Mouse (Mus musculus): Measurements from ENCODE around the gene Mst1. TPM values are rescaled to one million over a fixed set of nuclear protein-coding genes. Genes with fewer than 3 reads are reported as not detected.

Gene Mst1
- polyA plus RNA-seq, 1 experiment from 2014 or later = 0.25 TPM

- H3K27ac ChIP-seq = no peak overlapping the region
- no peak overlapping the region for H3K4me2 ChIP-seq
- 0 out of 2 replicates have a peak, but pooled peaks cover 8% of the 10 kb centered on the region for H3K27me3 ChIP-seq
- ATAC-seq (ENCODE audit: borderline replicate concordance, extremely low read depth, low FRiP score, low TSS enrichment) = no peak
- H3K4me3 ChIP-seq = no peak overlapping the region
- H3K36me3 ChIP-seq = no peaks in the 10 kb centered on the region
- peaks cover 20% of the 10 kb centered on the region for H3K4me1 ChIP-seq
- H3K9me3 ChIP-seq = no peaks in the 10 kb centered on the region
- 88% methylated on average over 16 of the region's 16 CpGs for WGBS
- H3K9ac ChIP-seq = no peak overlapping the region
Observed at GRCm38 (mm10) chr9:108107867-108108266, 27.6 kb downstream of the Mst1 start.

GRCm38 (mm10) chr9:108110160-108110559 lies 29.9 kb downstream of the Mst1 start:
- Histone ChIP-seq H3K9ac (no peak overlapping the region), H3K27ac (no peak overlapping the region), H3K36me3 (no peaks in the 10 kb centered on the region), H3K4me3 (no peak overlapping the region; the same call in 1 of the 2 replicates), H3K27me3 (peaks cover 15% of the 10 kb centered on the region), H3K4me1 (peaks cover 14% of the 10 kb centered on the region), H3K4me2 (peak overlapping the region; percentile 74), H3K9me3 (no peaks in the 10 kb centered on the region)
- 74% methylated on average over 16 of the region's 16 CpGs for WGBS
- no peak for ATAC-seq (ENCODE audit: borderline replicate concordance, extremely low read depth, low FRiP score, low TSS enrichment)

- Histone ChIP-seq H3K27me3 (peaks cover 25% of the 10 kb centered on the region), H3K9me3 (no peaks in the 10 kb centered on the region), H3K4me1 (peaks cover 12% of the 10 kb centered on the region), H3K27ac (no peak overlapping the region; the same call in 1 of the 2 replicates), H3K9ac (peak overlapping the region; percentile 31), H3K4me2 (peak overlapping the region; percentile 74), H3K4me3 (peak overlapping the region; percentile 32), H3K36me3 (no peaks in the 10 kb centered on the region)
- no peak for ATAC-seq (ENCODE audit: borderline replicate concordance, extremely low read depth, low FRiP score, low TSS enrichment)
- 3% methylated on average over 22 of the region's 22 CpGs for WGBS
Observed at GRCm38 (mm10) chr9:108111101-108111592, 30.9 kb downstream of the Mst1 start.

GRCm38 (mm10) chr9:108111593-108112121 lies 31.4 kb downstream of the Mst1 start:
- Histone ChIP-seq H3K27me3 (peaks cover 26% of the 10 kb centered on the region), H3K36me3 (no peaks in the 10 kb centered on the region), H3K9ac (peak overlapping the region; percentile 31; the same call in 1 of the 2 replicates), H3K4me2 (peak overlapping the region; percentile 74), H3K27ac (no peak overlapping the region; the same call in 1 of the 2 replicates), H3K4me3 (peak overlapping the region; percentile 32), H3K9me3 (no peaks in the 10 kb centered on the region), H3K4me1 (peaks cover 12% of the 10 kb centered on the region)
- 71% methylated on average over 17 of the region's 17 CpGs for WGBS
- ATAC-seq (ENCODE audit: borderline replicate concordance, extremely low read depth, low FRiP score, low TSS enrichment) = no peak

- H3K27ac ChIP-seq = no peak overlapping the region
- no peaks in the 10 kb centered on the region for H3K9me3 ChIP-seq
- ATAC-seq (ENCODE audit: borderline replicate concordance, extremely low read depth, low FRiP score, low TSS enrichment) = no peak
- WGBS = 94% methylated on average over 18 of the region's 18 CpGs
- H3K4me1 ChIP-seq = peaks cover 12% of the 10 kb centered on the region
- no peak overlapping the region for H3K4me2 ChIP-seq
- H3K27me3 ChIP-seq = peaks cover 26% of the 10 kb centered on the region
- no peak overlapping the region for H3K4me3 ChIP-seq
- no peaks in the 10 kb centered on the region for H3K36me3 ChIP-seq
- H3K9ac ChIP-seq = no peak overlapping the region
Observed at GRCm38 (mm10) chr9:108112719-108113340, 32.6 kb downstream of the Mst1 start.

- no peak overlapping the region for H3K4me2 ChIP-seq
- 53% methylated on average over 43 of the region's 43 CpGs for WGBS
- ATAC-seq (ENCODE audit: borderline replicate concordance, extremely low read depth, low FRiP score, low TSS enrichment) = no peak
Observed at GRCm38 (mm10) chr9:108115290-108116077, 35.2 kb downstream of the Mst1 start.

GRCm38 (mm10) chr9:108117143-108117542 lies 36.9 kb downstream of the Mst1 start:
- ATAC-seq (ENCODE audit: borderline replicate concordance, extremely low read depth, low FRiP score, low TSS enrichment) = no peak
- Histone ChIP-seq H3K4me1 (peaks cover 10% of the 10 kb centered on the region), H3K27ac (no peak overlapping the region), H3K4me3 (no peak overlapping the region), H3K27me3 (peaks cover 18% of the 10 kb centered on the region), H3K9me3 (no peaks in the 10 kb centered on the region), H3K36me3 (no peaks in the 10 kb centered on the region), H3K4me2 (no peak overlapping the region), H3K9ac (no peak overlapping the region)
- 54% methylated on average over 4 of the region's 4 CpGs for WGBS

More at GRCm38 (mm10) chr9:108115290-108116077, 35.2 kb downstream of the Mst1 start:
- H3K9ac ChIP-seq = no peak overlapping the region
- no peak overlapping the region for H3K4me3 ChIP-seq
- no peaks in the 10 kb centered on the region for H3K36me3 ChIP-seq
- peaks cover 24% of the 10 kb centered on the region for H3K27me3 ChIP-seq
- no peak overlapping the region for H3K27ac ChIP-seq
- no peaks in the 10 kb centered on the region for H3K9me3 ChIP-seq
- H3K4me1 ChIP-seq = peaks cover 20% of the 10 kb centered on the region

- Histone ChIP-seq H3K9ac (no peak overlapping the region), H3K9me3 (no peaks in the 10 kb centered on the region), H3K36me3 (no peaks in the 10 kb centered on the region), H3K27me3 (peaks cover 13% of the 10 kb centered on the region), H3K4me2 (no peak overlapping the region), H3K27ac (no peak overlapping the region), H3K4me3 (no peak overlapping the region), H3K4me1 (peaks cover 10% of the 10 kb centered on the region)
- 23% methylated on average over 8 of the region's 11 CpGs for WGBS
- ATAC-seq (ENCODE audit: borderline replicate concordance, extremely low read depth, low FRiP score, low TSS enrichment) = peak; percentile 40; the same call in 1 of the 2 replicates
Observed at GRCm38 (mm10) chr9:108119891-108120411, 39.7 kb downstream of the Mst1 start.

- WGBS = 88% methylated on average over 8 of the region's 8 CpGs
- H3K27ac ChIP-seq = no peak overlapping the region
- ATAC-seq (ENCODE audit: borderline replicate concordance, extremely low read depth, low FRiP score, low TSS enrichment) = no peak
Observed at GRCm38 (mm10) chr9:108120671-108121070, 40.4 kb downstream of the Mst1 start.

GRCm38 (mm10) chr9:108121170-108121969 lies 41.1 kb downstream of the Mst1 start:
- Histone ChIP-seq H3K4me1 (peaks cover 10% of the 10 kb centered on the region), H3K9ac (no peak overlapping the region), H3K27ac (no peak overlapping the region), H3K36me3 (no peaks in the 10 kb centered on the region), H3K27me3 (no peaks in the 10 kb centered on the region), H3K4me3 (no peak overlapping the region), H3K9me3 (no peaks in the 10 kb centered on the region), H3K4me2 (no peak overlapping the region)
- 79% methylated on average over 10 of the region's 10 CpGs for WGBS
- no peak for ATAC-seq (ENCODE audit: borderline replicate concordance, extremely low read depth, low FRiP score, low TSS enrichment)

More at GRCm38 (mm10) chr9:108120671-108121070, 40.4 kb downstream of the Mst1 start:
- H3K9me3 ChIP-seq = no peaks in the 10 kb centered on the region
- H3K36me3 ChIP-seq = no peaks in the 10 kb centered on the region
- H3K9ac ChIP-seq = no peak overlapping the region
- no peak overlapping the region for H3K4me2 ChIP-seq
- H3K27me3 ChIP-seq = peaks cover 5% of the 10 kb centered on the region
- H3K4me3 ChIP-seq = no peak overlapping the region
- H3K4me1 ChIP-seq = peaks cover 10% of the 10 kb centered on the region

GRCm38 (mm10) chr9:108123916-108124315 lies 43.7 kb downstream of the Mst1 start:
- H3K4me3 ChIP-seq = no peak overlapping the region
- H3K9me3 ChIP-seq = no peaks in the 10 kb centered on the region
- H3K4me2 ChIP-seq = no peak overlapping the region
- ATAC-seq (ENCODE audit: borderline replicate concordance, extremely low read depth, low FRiP score, low TSS enrichment) = no peak
- 72% methylated on average over 4 of the region's 4 CpGs for WGBS
- H3K27me3 ChIP-seq = no peaks in the 10 kb centered on the region
- no peaks in the 10 kb centered on the region for H3K36me3 ChIP-seq
- no peak overlapping the region for H3K27ac ChIP-seq
- no peak overlapping the region for H3K9ac ChIP-seq
- H3K4me1 ChIP-seq = peaks cover 10% of the 10 kb centered on the region
